Mouse (Mus musculus) brain, adult 2 months (tissue): ENCODE data around the gene Znhit2.
A peak's percentile ranks its signal among the peaks of the same experiment; 100 is the strongest.

ENCODE experiments used
- DNase-seq: peaks from one replicate; pipeline ENCODE4 v3.0.0; 2011; ENCODE audit warnings: low read depth, low spot score

Gene Znhit2

DNA sequence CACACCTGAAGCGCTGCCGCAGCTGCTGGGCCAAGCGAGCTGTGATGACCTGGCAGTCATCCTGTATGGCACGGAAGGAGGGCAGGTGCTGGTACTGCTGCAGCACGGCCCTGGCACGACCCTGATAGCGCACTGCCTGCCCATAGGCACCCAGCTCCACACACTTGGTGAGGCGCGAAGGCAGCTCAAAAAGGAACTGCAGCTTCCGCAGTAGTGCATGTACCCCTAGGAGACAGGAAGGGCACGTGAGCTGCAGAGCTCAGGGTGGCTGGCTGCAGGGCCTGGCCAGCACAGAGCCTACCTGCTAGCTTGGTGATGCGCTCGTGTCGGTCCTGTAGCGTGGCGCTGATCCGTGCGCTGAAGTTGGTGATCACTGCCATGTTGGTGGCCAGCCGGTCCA, 10.3 kb downstream of the Znhit2 start:
- DNase-seq = no peak

DNA sequence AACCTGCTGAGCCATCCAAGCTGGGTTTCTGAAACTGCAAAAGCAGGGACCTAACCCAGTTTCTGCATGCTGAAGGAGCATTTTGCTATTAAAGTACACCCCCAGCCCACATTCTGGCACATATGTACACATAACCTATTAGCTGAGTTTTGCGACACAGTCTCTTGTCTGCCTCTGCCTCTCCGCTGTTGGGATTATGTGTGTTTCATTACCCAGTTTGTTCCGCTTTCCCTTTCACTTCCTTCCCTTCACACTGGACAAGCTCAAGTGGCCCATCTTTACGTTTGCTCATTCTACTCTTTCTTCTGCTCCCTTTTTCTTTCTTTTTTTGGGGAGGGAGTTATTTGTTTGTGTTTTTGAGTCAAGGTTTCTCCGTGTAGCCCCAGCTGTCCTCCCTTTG, 12.9 kb downstream of the Znhit2 start:
- no peak for DNase-seq

DNA sequence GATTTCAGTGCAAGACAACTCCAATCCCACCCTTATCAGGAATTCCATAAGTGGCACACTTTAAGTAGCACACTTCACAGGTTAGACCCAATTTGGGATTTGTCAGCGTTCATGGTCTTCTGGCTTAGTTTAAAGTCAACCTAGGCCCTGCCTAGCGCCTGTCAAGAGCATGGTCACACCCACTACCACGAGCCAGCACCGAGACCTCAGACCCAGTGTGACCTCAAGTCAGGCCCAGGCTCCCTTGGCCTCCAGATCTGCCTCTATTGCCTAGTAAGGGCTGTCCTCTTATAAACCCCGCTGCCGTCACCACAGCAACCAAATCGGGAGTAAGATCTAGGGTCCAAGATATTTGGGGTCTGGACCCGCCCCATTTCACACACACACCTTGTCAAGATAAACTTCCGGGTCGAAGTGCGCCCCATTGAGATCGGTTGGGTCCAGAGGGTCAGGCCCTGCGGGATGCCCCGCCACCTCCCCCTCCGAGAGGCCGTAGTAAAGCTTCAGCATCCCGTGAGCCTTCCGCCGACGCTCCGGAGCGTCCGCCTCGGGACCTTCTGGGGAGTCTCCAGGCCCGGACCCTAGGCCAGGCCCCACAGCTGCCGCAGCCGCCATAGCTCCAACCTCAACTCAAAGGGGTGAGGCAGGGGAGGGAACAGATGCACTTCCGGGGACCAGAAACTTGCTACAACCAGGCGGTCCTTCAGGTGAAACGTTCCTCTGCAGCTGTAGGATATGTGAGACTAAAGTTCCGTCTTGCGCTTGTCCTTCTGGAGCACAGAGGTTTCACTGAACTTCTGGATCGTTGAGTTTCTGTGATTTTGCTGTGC, 15.8 kb downstream of the Znhit2 start, which contains the start of gene Vps51:
TSS of gene Vps51 (minus strand) at position 668 of the 830 bp plus-strand sequence.
- peak; percentile 98 for DNase-seq

DNA sequence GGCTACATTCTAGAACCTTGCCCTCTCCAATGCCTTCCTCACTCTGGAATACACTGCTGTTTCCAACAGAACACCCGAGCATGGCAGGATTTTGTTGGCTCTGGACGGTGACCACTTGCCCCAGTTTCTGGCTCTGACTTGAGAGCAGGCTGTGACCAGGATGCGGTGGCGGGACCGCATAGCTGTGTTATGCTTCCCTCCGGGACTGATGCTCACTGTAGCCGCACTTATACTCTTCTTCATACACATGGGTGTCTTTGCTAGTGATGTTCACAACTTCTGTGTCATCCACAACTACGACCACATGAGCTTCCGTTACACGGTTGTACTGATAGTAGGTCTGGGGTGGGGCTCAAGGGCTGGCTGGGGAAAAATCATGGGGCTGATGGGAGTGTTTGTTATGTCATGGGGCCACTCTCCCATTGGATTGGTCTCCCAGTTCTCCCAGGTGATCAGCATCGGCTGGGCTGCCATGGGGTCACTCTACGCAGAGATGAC, 19.0 kb downstream of the Znhit2 start, which contains the start of gene Tmem262:
TSS of gene Tmem262 (plus strand) at position 51 of the 498 bp plus-strand sequence.
- DNase-seq = no peak

DNA sequence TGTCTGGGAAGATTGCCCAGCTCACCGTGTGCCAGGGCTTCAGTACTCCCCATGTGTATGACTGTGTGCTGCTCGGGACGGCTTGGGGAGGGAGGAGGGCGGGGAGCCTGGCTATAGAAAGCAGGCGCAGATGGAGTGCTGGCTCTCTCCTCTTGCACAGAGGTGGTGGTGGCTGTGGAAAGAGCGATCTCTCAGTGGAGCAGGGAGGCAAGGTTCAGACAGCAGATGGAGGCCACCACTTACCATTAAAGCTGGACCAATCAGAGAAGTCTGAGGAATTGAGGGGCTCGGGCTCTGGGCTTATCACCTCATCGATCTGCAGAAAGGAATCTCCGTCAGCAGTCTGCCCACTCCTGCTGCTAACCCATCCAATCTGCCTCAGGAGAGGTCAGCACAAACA, 21.2 kb downstream of the Znhit2 start, which contains the start of gene Gm28374:
TSS of gene Gm28374 (minus strand) at position 101 of the 400 bp plus-strand sequence.
- no peak for DNase-seq

DNA sequence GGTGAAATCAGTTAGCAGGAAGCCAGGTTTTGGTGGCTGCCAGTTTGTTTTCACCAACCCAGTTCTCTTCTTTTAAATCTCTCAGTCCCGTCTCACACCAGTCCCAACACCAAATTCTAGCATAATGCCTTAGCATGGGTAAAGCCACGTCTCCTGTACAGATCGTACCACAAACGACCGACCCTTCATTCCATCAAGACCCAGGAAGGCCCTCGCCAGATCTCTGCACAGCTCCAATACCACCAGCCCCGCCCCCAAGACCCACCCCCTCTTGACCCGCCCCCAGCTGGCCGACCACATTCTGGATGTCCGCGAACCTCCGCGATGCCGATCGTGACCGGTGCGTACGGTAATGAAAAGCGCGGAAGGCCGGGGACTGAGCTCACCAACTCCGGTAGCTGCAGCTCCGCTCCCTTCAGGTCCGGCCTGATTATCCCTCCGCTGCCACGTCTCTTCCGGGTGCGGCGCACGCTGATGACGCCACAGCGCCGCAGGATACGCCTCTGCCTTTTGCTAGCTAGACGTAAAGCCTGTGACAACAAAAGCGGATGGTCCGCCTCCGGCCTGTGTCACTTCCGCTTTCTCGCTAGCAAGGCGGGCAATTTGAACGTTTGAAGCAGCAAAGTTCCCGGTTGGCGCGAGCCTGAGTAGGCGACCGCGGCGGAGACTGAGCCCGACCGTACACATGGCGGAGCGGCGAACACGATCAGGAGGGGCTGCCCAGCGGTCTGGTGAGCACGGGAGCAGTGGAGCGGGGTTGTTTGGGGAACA, 23.7 kb downstream of the Znhit2 start, which contains the start of the genes Zfpl1 and Cdca5:
TSS of gene Zfpl1 (minus strand) at position 479 of the 771 bp plus-strand sequence.
TSS of gene Cdca5 (plus strand) at position 506 of the 771 bp plus-strand sequence.
- peak; percentile 100 for DNase-seq

DNA sequence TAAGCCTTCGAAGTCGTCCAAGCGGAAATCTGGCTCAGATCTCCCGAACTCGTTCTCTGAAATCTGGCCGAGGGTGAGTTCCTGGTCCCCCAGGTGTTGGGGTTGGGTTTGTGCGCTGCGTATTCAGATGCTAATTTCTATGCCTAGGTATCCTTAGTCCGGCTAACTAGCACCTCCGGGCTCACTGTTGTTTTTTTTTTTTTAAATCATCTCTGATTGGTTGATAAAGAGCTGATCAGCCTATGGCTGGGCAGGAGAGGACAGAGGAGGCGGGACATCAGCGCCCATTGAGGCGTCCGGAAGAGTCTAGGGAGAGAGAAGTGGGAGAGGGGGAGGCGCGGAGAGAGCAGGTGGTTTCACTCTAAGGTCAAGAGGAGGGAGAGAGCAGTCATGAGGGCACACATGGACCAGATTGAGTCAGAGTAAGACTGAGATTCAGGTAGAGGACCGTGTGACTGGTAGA, 24.5 kb downstream of the Znhit2 start:
- peak; percentile 21 for DNase-seq

DNA sequence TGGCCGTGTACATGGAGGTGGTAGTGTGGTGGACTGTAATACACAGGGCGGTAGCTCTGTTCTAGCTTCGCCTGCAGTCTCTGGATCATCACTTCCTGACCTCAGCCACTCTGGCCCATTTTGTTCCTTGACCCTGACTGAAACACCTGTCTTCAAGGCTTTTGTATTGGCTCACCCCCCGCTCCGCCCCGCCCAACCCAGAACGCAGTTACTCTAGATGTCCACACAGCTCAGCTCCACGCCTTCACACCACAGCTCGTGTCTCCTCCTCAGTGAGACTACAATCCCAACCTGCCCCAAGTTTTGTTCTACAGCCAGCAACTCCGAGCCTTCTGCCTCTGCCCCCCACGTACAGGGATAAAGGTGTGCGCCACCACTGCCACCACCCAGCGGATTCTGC, 27.8 kb downstream of the Znhit2 start:
- no peak for DNase-seq

DNA sequence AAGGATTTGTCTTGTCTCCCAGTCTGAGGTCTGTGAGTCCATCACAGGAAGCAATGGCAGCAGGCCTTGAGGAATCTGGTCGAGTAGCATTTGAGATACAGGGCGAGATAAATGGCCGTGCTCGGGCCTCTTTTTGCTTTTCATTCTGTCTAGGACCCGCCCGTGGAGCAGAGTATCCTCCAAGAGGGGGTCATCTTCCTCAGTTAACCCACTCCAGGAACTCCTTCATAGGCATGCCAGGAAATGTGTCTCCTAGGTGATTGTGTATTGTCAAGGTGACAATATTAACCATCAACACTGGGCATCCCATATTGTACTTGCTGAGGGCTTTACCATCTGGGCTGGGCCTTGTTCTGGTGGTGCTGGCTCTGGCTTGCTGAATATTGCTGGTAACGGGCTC, 33.1 kb downstream of the Znhit2 start, which contains the start of gene AC131692.1:
TSS of gene AC131692.1 (plus strand) at position 301 of the 400 bp plus-strand sequence.
- DNase-seq = no peak

DNA sequence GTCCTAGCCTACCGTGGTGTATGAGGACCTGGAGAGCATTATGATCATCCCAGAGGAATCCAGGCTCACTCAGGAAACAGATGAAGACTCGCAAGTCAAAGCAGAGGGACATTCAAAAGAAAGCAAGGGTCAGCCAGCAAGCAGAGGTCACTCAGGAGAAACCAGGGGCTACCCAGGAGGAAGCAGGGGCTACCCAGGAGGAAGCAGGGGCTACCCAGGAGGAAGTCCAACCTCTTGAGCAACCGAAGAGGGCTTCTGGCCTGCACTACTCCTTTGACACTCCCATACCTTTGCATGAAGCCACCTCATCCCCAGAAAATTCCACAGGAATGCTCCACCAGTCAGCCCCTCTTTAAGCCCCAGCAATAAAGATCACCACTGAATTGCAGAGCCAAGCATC, 36.9 kb downstream of the Znhit2 start:
- no peak for DNase-seq

DNA sequence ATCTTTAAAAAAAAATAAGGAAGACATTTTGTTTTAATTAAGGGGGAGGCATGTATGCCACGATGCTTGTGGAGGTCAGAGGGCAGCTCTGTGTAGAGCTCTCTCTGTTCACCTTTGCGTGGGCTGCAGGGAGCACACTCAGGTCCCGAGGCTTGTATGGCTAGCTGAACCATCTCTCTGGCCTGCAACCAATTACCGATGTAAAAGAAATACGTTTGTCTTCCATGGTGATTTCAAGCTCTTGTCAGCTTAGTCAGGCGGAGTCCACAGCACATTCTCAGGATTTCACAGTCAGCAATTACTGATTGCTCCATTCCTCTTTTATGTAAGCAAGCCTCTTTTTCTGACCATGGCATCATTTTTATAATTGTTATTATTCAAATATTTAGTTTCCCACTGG, 40.2 kb downstream of the Znhit2 start:
- no peak for DNase-seq

DNA sequence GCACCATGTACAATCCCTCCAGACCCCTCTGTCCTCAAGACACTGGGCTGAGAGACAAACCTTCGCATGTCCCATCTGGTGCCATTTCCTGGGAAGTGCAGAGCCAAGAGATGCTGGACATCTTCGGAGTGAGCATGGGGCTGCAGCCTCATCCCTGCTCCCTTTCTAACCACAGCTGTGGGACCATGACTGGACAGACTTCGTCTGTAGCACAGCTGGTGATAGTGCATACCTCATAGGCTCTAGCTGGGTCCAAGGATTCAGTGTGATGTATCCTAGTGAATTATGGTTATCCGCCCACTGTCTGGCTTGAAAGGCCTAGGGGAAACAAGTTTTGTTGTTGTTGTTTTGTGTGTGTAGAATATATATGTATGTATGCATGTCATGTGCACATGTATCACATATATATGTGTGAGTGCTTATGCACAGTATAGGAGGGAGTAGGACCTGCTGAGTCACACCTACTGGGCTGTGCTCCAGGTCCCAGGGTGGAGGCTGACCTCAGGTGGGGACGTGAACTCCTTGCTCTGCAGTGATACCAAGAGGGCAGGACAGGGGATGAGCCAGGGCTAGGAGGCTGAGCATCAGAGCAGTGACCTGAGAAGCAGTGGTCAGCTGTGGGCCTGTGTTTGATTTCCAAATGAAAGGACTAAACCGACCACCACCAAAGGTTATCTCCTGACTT, 41.3 kb downstream of the Znhit2 start:
- DNase-seq = no peak

DNA sequence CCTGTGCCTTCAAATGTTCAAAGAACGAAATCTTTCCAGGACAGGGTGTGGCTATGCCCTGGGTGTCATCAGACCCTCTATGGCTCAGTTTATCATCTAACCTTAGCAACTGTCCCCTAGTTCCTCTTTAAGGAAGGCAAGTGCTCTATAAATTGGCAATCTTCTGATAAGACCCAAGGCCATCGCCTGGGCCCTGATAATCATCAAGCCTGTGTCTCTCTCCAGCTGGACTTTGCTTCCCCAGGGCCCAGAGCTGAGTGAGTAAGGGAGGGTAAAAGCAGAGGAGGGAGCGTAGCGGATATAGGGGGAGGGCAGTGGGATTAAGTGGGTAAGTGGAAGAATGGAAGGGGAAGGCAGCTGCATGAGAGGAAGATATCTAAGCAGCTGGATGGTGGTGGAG, 43.5 kb downstream of the Znhit2 start:
- DNase-seq = no peak

DNA sequence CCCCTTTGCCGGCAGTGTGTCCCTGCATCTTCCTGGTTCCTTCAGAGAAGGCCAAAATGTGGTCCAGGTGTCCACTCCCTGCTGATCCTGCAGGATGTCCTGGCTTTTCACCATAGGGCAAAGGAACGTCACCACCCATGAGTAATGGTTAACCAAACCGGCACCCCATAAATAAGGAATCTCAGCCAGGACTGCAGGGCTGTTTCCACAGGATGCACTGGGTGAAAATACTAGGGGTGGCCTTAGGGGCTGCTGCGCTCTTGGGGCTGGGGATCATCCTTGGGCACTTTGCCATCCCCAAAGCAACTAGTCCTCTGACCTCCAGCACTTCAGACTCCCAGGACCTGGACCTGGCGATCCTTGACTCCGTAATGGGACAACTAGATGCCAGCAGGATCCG, 44.6 kb downstream of the Znhit2 start, which contains the start of gene Naaladl1:
TSS of gene Naaladl1 (plus strand) at position 197 of the 400 bp plus-strand sequence.
- no peak for DNase-seq
